Mouse (Mus musculus): ENCODE data around the gene Tmem145. TPM values are rescaled to one million over a fixed set of nuclear protein-coding genes. Genes with fewer than 3 reads are reported as not detected.
A peak's percentile ranks its signal among the peaks of the same experiment; 100 is the strongest.
"Not testable (repeated sequence)": the region's sequence is repeated elsewhere in the genome, so short reads cannot be mapped to it uniquely, and the experiment has no call there.

The Tmem145 gene
- total RNA-seq, 2 experiments from 2014 or later: not detected

GRCm38 (mm10) chr7:25316532-25317445 is 10.9 kb downstream of the Tmem145 start, which contains the start of gene Megf8:
Gene Megf8, plus strand, starts transcription at chr7:25317164.
- peak; percentile 87 for ATAC-seq (ENCODE audit: poor library complexity, severe bottlenecking)

GRCm38 (mm10) chr7:25317446-25317999 is 11.6 kb downstream of the Tmem145 start:
- no peak for ATAC-seq (ENCODE audit: poor library complexity, severe bottlenecking)

- ATAC-seq (ENCODE audit: poor library complexity, severe bottlenecking): no peak
Measured at GRCm38 (mm10) chr7:25322058-25322484, 16.2 kb downstream of the Tmem145 start.

- ATAC-seq (ENCODE audit: poor library complexity, severe bottlenecking): no peak
Measured at GRCm38 (mm10) chr7:25323219-25323618, 17.3 kb downstream of the Tmem145 start.

GRCm38 (mm10) chr7:25325431-25325830 is 19.5 kb downstream of the Tmem145 start:
- ATAC-seq (ENCODE audit: poor library complexity, severe bottlenecking): not testable (repeated sequence)

GRCm38 (mm10) chr7:25326233-25326632 is 20.3 kb downstream of the Tmem145 start:
- ATAC-seq (ENCODE audit: poor library complexity, severe bottlenecking): no peak

- peak; percentile 74 for ATAC-seq (ENCODE audit: poor library complexity, severe bottlenecking)
Measured at GRCm38 (mm10) chr7:25333596-25334307, 27.8 kb downstream of the Tmem145 start.

GRCm38 (mm10) chr7:25334472-25334871 is 28.6 kb downstream of the Tmem145 start:
- no peak for ATAC-seq (ENCODE audit: poor library complexity, severe bottlenecking)

GRCm38 (mm10) chr7:25339329-25339728 is 33.4 kb downstream of the Tmem145 start:
- no peak for ATAC-seq (ENCODE audit: poor library complexity, severe bottlenecking)

- ATAC-seq (ENCODE audit: poor library complexity, severe bottlenecking): no peak
Measured at GRCm38 (mm10) chr7:25341000-25341784, 35.3 kb downstream of the Tmem145 start.

- ATAC-seq (ENCODE audit: poor library complexity, severe bottlenecking): no peak
Measured at GRCm38 (mm10) chr7:25348861-25349260, 43.0 kb downstream of the Tmem145 start.

GRCm38 (mm10) chr7:25358721-25359206 is 52.9 kb downstream of the Tmem145 start:
- ATAC-seq (ENCODE audit: poor library complexity, severe bottlenecking): no peak

- ATAC-seq (ENCODE audit: poor library complexity, severe bottlenecking): no peak
Measured at GRCm38 (mm10) chr7:25363151-25363550, 57.2 kb downstream of the Tmem145 start.

- no peak for ATAC-seq (ENCODE audit: poor library complexity, severe bottlenecking)
Measured at GRCm38 (mm10) chr7:25363632-25364031, 57.7 kb downstream of the Tmem145 start.

Other genes with a start within 250 kb of the Tmem145 start
- 1.1 and 1.6 TPM in 2 replicates for gene Grik5, start 233.8 kb upstream of the Tmem145 start, total RNA-seq (2015)
- 2.0 and 2.6 TPM in 2 replicates for gene Grik5, start 233.8 kb upstream of the Tmem145 start, total RNA-seq (2017)
- gene Zfp574, start 233.5 kb upstream of the Tmem145 start, total RNA-seq (2015): 6.7 and 6.8 TPM in 2 replicates
- 6.8 and 7.2 TPM in 2 replicates for gene Zfp574, start 233.5 kb upstream of the Tmem145 start, total RNA-seq (2017)
- gene Pou2f2, start 126.4 kb upstream of the Tmem145 start, total RNA-seq (2015): 30.1 and 31.6 TPM in 2 replicates
- gene Pou2f2, start 126.4 kb upstream of the Tmem145 start, total RNA-seq (2017): 5.2 and 6.1 TPM in 2 replicates
- gene Dedd2, start 85.5 kb upstream of the Tmem145 start, total RNA-seq (2015): 14.5 and 19.7 TPM in 2 replicates
- 17.8 and 18.8 TPM in 2 replicates for gene Dedd2, start 85.5 kb upstream of the Tmem145 start, total RNA-seq (2017)
- gene Zfp526, start 84.7 kb upstream of the Tmem145 start, total RNA-seq (2015): 7.2 and 7.6 TPM in 2 replicates
- 5.2 and 8.3 TPM in 2 replicates for gene Zfp526, start 84.7 kb upstream of the Tmem145 start, total RNA-seq (2017)
- 90.1 and 90.2 TPM in 2 replicates for gene Gsk3a, start 68.3 kb upstream of the Tmem145 start, total RNA-seq (2015)
- 58.7 and 60.8 TPM in 2 replicates for gene Gsk3a, start 68.3 kb upstream of the Tmem145 start, total RNA-seq (2017)
- gene Erf, start 55.3 kb upstream of the Tmem145 start, total RNA-seq (2015): 4.9 and 6.5 TPM in 2 replicates
- 2.6 and 5.3 TPM in 2 replicates for gene Erf, start 55.3 kb upstream of the Tmem145 start, total RNA-seq (2017)
- gene Cic, start 38.4 kb upstream of the Tmem145 start, total RNA-seq (2015): 166 and 174 TPM in 2 replicates
- 55.5 and 84.2 TPM in 2 replicates for gene Cic, start 38.4 kb upstream of the Tmem145 start, total RNA-seq (2017)
- gene Pafah1b3, start 8.1 kb upstream of the Tmem145 start, total RNA-seq (2015): 7.7 and 15.9 TPM in 2 replicates
- gene Pafah1b3, start 8.1 kb upstream of the Tmem145 start, total RNA-seq (2017): 7.7 and 14.6 TPM in 2 replicates
- not detected in 2 replicates for gene Prr19, start 4.7 kb upstream of the Tmem145 start, total RNA-seq (2015)
- gene Prr19, start 4.7 kb upstream of the Tmem145 start, total RNA-seq (2017): not detected in 2 replicates
- 1.0 and 1.1 TPM in 2 replicates for gene Megf8, start 11.1 kb downstream of the Tmem145 start, total RNA-seq (2015)
- gene Megf8, start 11.1 kb downstream of the Tmem145 start, total RNA-seq (2017): 1.3 and 2.1 TPM in 2 replicates
- gene Cnfn, start 63.6 kb downstream of the Tmem145 start, total RNA-seq (2015): not detected in 2 replicates
- gene Cnfn, start 63.6 kb downstream of the Tmem145 start, total RNA-seq (2017): not detected in 2 replicates
- gene Lipe, start 92.6 kb downstream of the Tmem145 start, total RNA-seq (2015): 17.4 and 20.6 TPM in 2 replicates
- gene Lipe, start 92.6 kb downstream of the Tmem145 start, total RNA-seq (2017): 17.3 and 23.6 TPM in 2 replicates
- gene Cxcl17, start 106.8 kb downstream of the Tmem145 start, total RNA-seq (2015): not detected in 2 replicates
- not detected in 2 replicates for gene Cxcl17, start 106.8 kb downstream of the Tmem145 start, total RNA-seq (2017)
- gene Ceacam1, start 171.5 kb downstream of the Tmem145 start, total RNA-seq (2015): 309 and 334 TPM in 2 replicates
- gene Ceacam1, start 171.5 kb downstream of the Tmem145 start, total RNA-seq (2017): 89.9 and 122 TPM in 2 replicates
- 0.16 and 0.46 TPM in 2 replicates for gene Ceacam2, start 233.8 kb downstream of the Tmem145 start, total RNA-seq (2015)
- 0.04 TPM in 1 of 2 replicates, not detected in the other for gene Ceacam2, start 233.8 kb downstream of the Tmem145 start, total RNA-seq (2017)